Mouse (Mus musculus) CD8-positive naive resting alpha-beta T cell, adult 2 months (primary cell): ENCODE data around the gene Rbm15.
"Not testable (repeated sequence)": the region's sequence is repeated elsewhere in the genome, so short reads cannot be mapped to it uniquely, and the experiment has no call there.

Experiments used
- DNase-seq, 2 experiments: peaks; one replicate each; pipeline ENCODE4 v3.0.0; 2022; ENCODE audit warnings: low read depth in 2 of 2, low spot score in 2 of 2

Gene Rbm15

GRCm38 (mm10) chr3:107331746-107332126, 1.7 kb downstream of the Rbm15 start:
- no peak for DNase-seq

- DNase-seq: no peak
Observed at GRCm38 (mm10) chr3:107330503-107331424, 2.7 kb downstream of the Rbm15 start.

DNA sequence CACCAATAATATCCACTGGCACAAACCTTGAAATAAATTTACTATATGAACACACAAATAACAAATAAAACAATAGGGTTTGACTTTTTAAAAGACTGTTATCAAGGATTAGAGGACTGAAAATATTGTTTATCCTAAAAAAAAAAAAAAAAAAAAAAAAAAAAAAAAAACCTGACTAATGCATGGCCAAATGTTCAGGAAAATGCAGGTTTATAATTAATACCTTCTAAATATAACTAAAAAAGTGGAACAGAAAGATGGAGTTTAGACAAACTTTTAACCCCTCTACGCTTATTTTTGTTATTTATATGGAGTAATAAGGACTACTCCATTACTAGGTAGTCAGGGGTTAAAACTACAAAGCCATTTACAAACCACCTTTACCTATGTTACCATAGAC, 7.0 kb downstream of the Rbm15 start:
- DNase-seq: no peak

- DNase-seq: no peak
Observed at GRCm38 (mm10) chr3:107321776-107322175, 11.7 kb downstream of the Rbm15 start.

DNA sequence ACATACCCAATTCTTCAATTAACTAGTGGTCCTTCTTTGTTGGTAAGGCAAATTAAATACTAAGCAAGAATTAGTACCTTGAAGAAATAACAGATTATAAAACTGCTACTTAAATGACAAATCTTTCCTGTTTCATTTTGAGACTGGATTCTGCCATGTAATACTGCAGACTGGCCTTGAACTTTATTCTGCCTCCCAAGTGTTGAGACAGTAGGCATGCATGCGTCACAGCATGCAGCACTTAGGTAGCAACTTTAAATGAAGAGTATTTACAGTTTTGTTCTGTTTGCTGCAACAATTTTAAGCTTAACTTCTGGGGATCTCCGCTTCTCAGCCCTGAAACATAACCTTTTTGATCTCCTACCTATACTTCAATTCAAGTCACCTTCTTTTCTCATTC, 12.3 kb downstream of the Rbm15 start:
- DNase-seq: no peak

- no peak for DNase-seq
Observed at GRCm38 (mm10) chr3:107317338-107317737, 16.1 kb downstream of the Rbm15 start.

DNA sequence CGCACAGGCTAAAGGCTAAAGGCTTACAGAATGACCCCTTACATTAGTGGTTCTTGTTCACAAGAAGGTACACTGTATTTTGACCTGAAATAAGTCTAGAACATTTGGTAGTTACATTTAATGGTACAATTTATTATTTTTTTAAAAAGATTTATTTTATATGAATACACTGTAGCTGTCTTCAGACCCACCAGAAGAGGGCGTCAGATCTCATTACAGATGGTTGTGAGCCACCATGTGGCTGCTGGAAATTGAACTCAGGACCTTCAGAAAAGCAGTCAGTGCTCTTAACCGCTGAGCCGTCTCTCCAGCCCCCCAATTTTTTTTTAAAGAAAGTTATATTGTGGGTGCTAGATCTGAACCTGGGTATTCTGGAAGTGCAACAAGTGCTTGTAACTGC, 36.6 kb downstream of the Rbm15 start:
- DNase-seq: not testable (repeated sequence)

GRCm38 (mm10) chr3:107295672-107296360, 37.7 kb downstream of the Rbm15 start:
- no peak for DNase-seq

GRCm38 (mm10) chr3:107290764-107291381, 42.6 kb downstream of the Rbm15 start, which contains the start of gene Slc16a4:
Gene Slc16a4 (plus strand): TSS chr3:107291230.
- DNase-seq: no peak

- no peak for DNase-seq
Observed at GRCm38 (mm10) chr3:107287346-107287745, 46.1 kb downstream of the Rbm15 start.

DNA sequence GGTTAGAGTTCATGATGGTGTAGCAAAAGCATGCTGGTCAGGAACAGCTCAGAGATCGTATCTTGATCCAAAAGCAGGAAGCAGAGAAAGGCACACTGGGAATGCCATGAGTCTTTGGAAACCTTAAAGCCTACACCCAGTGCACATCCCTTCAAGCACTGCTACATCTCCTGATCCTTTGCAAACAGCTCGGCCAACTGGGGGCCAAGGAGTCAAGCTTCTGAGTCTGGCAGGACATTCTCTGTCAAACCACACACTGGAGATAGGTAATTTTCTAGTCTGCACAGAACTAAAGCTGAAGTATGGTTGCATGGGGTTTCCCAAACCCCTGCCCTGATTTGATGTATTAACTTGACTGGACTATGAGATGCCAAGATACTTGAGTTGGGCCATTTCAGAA, 47.4 kb downstream of the Rbm15 start:
- DNase-seq: no peak

DNA sequence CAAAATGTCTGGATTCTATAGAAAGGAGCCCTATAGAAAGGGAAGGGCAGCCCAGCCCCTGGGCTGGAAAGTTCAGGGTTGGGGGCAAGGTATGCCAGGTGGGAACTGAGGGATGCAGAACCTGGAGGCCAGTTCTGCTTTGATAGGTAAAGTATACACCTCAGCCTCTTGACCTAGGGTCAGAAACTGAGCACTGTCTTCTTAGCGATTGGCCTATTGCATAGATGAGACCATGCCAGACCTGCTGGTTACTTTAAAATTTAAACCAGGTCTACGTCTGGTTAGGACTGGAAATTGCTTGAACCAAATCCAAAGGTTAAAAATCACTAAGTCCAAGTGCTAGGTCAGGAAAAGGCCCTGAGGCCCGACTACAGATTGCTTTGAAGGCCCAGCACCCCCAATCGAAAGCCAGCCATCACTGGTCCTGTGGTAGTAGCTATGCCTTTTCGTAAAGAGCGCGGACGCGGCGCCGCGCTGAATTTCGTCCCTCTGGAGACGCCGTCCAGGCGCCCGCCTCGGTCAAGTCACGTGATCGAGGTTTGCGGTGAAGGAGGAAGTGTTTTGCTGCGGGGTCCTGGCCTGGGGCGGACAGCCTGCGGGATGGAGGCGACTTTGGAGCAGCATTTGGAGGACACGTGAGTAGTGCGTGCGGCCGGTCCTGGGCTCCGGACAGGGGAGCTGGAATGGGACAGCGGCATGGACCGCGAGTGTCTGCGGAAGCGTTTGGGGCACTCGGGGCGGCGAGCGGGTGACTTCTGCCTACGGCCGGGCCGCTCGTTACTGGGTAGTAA, 54.8 kb downstream of the Rbm15 start, which contains the start of gene Lamtor5:
Lamtor5 (plus strand) TSS at position 380 of the 791 bp plus-strand sequence.
- peak; percentile 80 to 88 for DNase-seq

- DNase-seq: no peak
Observed at GRCm38 (mm10) chr3:107276626-107277025, 56.8 kb downstream of the Rbm15 start.

DNA sequence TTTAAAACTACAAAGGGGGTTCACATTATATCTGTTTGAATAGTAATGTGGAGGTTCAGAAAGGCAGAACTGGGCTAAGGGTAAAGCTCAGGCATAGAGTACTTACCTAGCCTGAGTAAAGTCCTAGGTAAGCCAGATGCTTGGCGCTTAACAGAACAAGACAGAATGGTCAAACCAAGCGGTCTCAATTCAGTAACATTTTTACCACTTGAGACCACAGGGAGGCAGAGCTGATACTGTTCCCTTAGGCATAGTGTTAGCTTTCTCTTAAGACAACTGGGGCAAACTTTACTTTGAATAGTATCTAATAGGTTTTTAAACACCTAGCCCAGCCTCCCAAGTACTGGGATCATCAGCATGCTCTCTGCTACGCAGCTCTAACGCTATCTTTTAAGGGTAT, 57.5 kb downstream of the Rbm15 start:
- DNase-seq: no peak
